Mouse (Mus musculus) forebrain, embryonic 16.5 days (tissue): ENCODE results near the gene Mrpl40. TPM values are rescaled to one million over a fixed set of nuclear protein-coding genes. Genes with fewer than 3 reads are reported as not detected.
A peak's percentile ranks its signal among the peaks of the same experiment; 100 is the strongest.
"Not testable (repeated sequence)": the region's sequence is repeated elsewhere in the genome, so short reads cannot be mapped to it uniquely, and the experiment has no call there.

ENCODE experiments used
- ATAC-seq: fragments of 200-750 bp; cut with Nextera tagmentation; 2 replicates; pipeline ENCODE4 v1.8.0; 2017; ENCODE audit warnings: mild to moderate bottlenecking, moderate library complexity
- H3K27ac ChIP-seq: fragments of 300-500 bp; sonication (generic); 2 replicates; pipeline ENCODE4 v1.5.1; 2014; ENCODE audit warnings: low read length, control low read depth
- H3K27me3 ChIP-seq: fragments of 300-500 bp; sonication (generic); replicated peaks from 2 replicates; pipeline ENCODE4 v1.6.1; 2014; ENCODE audit warnings: low read length; ENCODE audit not compliant: control insufficient read depth, insufficient read depth
- H3K36me3 ChIP-seq: fragments of 300-500 bp; sonication (generic); 2 replicates; pipeline ENCODE4 v1.6.1; 2014; ENCODE audit not compliant: control insufficient read depth, insufficient read depth
- H3K4me1 ChIP-seq: fragments of 300-500 bp; sonication (generic); replicated peaks from 2 replicates; pipeline ENCODE4 v1.6.1; 2014; ENCODE audit warnings: low read length; ENCODE audit not compliant: control insufficient read depth, insufficient read depth
- H3K4me2 ChIP-seq: fragments of 300-500 bp; sonication (generic); 2 replicates; pipeline ENCODE4 v1.6.1; 2014; ENCODE audit warnings: mild to moderate bottlenecking, low read length, control low read depth
- H3K4me3 ChIP-seq: fragments of 300-500 bp; sonication (generic); replicated peaks from 2 replicates; pipeline ENCODE4 v1.5.1; 2014; ENCODE audit warnings: mild to moderate bottlenecking, low read length, control low read depth
- H3K9ac ChIP-seq: fragments of 300-500 bp; sonication (generic); replicated peaks from 2 replicates; pipeline ENCODE4 v1.6.1; 2014; ENCODE audit warnings: low read depth, low read length, control low read depth
- H3K9me3 ChIP-seq: fragments of 300-500 bp; sonication (generic); 2 replicates; pipeline ENCODE4 v1.6.1; 2016; ENCODE audit warnings: low read length; ENCODE audit not compliant: control insufficient read depth
- WGBS: fragments of 180-500 bp; shearing (Covaris S2); extraction: QIAGEN DNeasy Blood & Tissue Kit; methylation state at CpG from one replicate; pipeline ENCODE4 v1.1.7; 2014; 5-methylcytosine and 5-hydroxymethylcytosine counted together
- polyA plus RNA-seq: library from polyadenylated mRNA; unstranded; fragments of >200 nt; fragmentation: Nextera tagmentation; extraction: Ambion mirVana; gene quantifications from 2 replicates; pipeline ENCODE4 v1.2.1, GENCODE M21; 2015

The Mrpl40 gene
- polyA plus RNA-seq, 1 experiment from 2014 or later = 71.3 TPM

- Histone ChIP-seq H3K27ac (peak overlapping the region; percentile 97), H3K4me2 (peak overlapping the region; percentile 66), H3K4me3 (peak overlapping the region; percentile 70), H3K27me3 (no peaks in the 10 kb centered on the region), H3K4me1 (peaks cover 28% of the 10 kb centered on the region), H3K36me3 (peaks cover 8% of the 10 kb centered on the region; the same call in 1 of the 2 replicates), H3K9ac (peak overlapping the region; percentile 90), H3K9me3 (no peaks in the 10 kb centered on the region)
- under 1% methylated on average over 42 of the region's 43 CpGs for WGBS
- peak; percentile 24 for ATAC-seq
These were observed 876 bp upstream of the Mrpl40 start for GRCm38 (mm10) chr16:18877386-18878090.

DNA sequence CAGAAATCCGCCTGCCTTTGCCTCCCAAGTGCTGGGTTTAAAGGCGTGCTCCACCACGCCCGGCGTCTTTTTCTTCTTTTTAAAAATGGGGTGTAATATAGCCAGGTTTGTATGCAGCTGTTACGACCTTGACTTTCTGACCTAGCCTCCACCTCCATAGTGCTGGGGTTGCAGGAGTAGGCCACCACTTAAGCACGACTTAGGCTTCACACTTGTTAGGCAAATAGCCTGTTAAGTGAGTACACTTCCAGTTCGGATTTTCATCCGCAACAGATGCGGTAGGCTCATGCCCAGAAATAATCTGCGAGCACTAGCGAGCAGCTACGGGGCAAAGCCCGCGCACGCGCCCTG, 596 bp downstream of the Mrpl40 start:
- H3K9ac ChIP-seq = peak overlapping the region; percentile 90
- H3K36me3 ChIP-seq = peaks cover 18% of the 10 kb centered on the region
- ATAC-seq = no peak
- under 1% methylated on average over 17 of the region's 17 CpGs for WGBS
- H3K4me3 ChIP-seq = peak overlapping the region; percentile 70
- H3K9me3 ChIP-seq = no peaks in the 10 kb centered on the region
- H3K4me1 ChIP-seq = peaks cover 28% of the 10 kb centered on the region
- H3K27me3 ChIP-seq = no peaks in the 10 kb centered on the region
- peak overlapping the region; percentile 97 for H3K27ac ChIP-seq
- H3K4me2 ChIP-seq = peak overlapping the region; percentile 66

DNA sequence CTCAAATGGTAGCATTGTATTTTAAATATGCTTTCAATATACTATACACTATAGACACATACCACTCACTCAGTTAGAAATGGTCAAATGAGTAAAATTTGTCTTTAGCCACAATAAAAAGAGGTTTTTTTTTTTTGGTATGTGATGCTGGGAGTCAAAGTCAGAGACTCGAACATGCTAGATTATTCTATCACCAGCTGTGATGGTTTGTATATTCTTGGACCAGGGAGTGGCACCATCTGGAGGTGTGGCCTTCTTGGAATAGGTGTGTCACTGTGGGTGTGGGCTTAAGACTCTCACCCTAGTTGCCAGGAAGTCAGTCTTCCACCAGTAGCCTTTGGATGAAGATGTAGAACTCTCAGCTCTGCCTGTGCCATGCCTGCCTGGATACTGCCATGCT, 6.2 kb downstream of the Mrpl40 start:
- H3K9ac ChIP-seq, H3K4me1 ChIP-seq, H3K27ac ChIP-seq, H3K9me3 ChIP-seq, ATAC-seq, H3K27me3 ChIP-seq, H3K4me2 ChIP-seq, H3K4me3 ChIP-seq: not testable (repeated sequence)
- whole genome bisulfite sequencing = 97% methylated on average over 1 of the region's 1 CpGs
- peaks cover 20% of the 10 kb centered on the region for H3K36me3 ChIP-seq

DNA sequence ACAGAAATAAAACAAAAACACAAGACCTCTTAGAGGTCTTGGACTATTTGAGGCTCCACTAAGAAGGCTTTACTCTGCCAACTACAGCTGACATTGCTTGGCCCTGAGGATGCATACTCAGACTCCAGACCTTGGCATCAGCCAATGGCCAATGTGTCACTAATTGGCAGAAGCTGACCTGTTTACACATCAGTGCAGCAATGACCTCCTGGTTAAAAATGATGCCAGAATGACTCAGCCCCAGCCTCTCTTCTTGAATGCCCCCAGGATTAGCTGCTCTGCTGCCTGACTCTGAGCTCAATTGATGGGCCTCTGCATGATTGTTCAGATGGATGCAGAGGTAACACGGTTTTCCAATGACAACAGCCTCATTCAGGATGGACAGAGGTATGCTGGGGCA, 16.5 kb downstream of the Mrpl40 start:
- H3K9ac ChIP-seq = no peak overlapping the region
- H3K4me2 ChIP-seq = no peak overlapping the region
- H3K4me1 ChIP-seq = no peaks in the 10 kb centered on the region
- H3K27ac ChIP-seq = no peak overlapping the region
- no peaks in the 10 kb centered on the region for H3K27me3 ChIP-seq
- H3K9me3 ChIP-seq = no peaks in the 10 kb centered on the region
- no peak for ATAC-seq
- H3K36me3 ChIP-seq = no peaks in the 10 kb centered on the region
- WGBS = 63% methylated on average over 1 of the region's 1 CpGs
- H3K4me3 ChIP-seq = no peak overlapping the region

DNA sequence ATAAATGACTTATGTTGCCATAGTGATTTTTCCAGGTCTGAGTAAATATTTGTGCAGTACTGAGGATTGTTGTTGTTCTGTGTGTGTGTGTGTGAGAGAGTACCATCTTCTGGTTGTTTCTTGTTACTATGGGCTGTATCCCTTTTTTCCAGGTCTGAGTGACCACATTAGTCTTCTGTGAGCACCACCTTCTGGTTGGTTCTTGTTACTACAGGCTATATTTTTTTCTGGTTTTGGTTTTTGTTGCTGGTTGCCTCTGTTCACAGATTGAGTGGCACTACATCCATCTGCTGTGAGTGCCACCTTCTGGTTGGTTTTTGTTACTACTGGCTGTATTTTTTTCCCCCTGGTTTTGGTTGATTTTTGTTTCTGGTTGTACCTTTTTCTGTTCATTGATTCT, 18.1 kb downstream of the Mrpl40 start:
- ATAC-seq = no peak
- no peak overlapping the region for H3K27ac ChIP-seq
- no peak overlapping the region for H3K4me3 ChIP-seq
- no peak overlapping the region for H3K4me2 ChIP-seq
- H3K9ac ChIP-seq = no peak overlapping the region
- no peaks in the 10 kb centered on the region for H3K9me3 ChIP-seq
- no peaks in the 10 kb centered on the region for H3K4me1 ChIP-seq
- no peaks in the 10 kb centered on the region for H3K36me3 ChIP-seq
- H3K27me3 ChIP-seq = no peaks in the 10 kb centered on the region

- H3K4me1 ChIP-seq, ATAC-seq, H3K9ac ChIP-seq, H3K4me2 ChIP-seq, H3K36me3 ChIP-seq, H3K27ac ChIP-seq, H3K4me3 ChIP-seq, H3K9me3 ChIP-seq, H3K27me3 ChIP-seq: not testable (repeated sequence)
- 94% methylated on average over 14 of the region's 17 CpGs for WGBS
These were observed 27.0 kb downstream of the Mrpl40 start for GRCm38 (mm10) chr16:18849521-18850190.

GRCm38 (mm10) chr16:18846301-18846820, 30.3 kb downstream of the Mrpl40 start:
- Histone ChIP-seq H3K27ac (no peak overlapping the region), H3K4me3 (no peak overlapping the region), H3K9me3 (no peaks in the 10 kb centered on the region), H3K36me3 (no peaks in the 10 kb centered on the region), H3K27me3 (no peaks in the 10 kb centered on the region), H3K4me2 (no peak overlapping the region), H3K4me1 (no peaks in the 10 kb centered on the region), H3K9ac (no peak overlapping the region)
- no peak for ATAC-seq
- 91% methylated on average over 15 of the region's 15 CpGs for WGBS

- no peaks in the 10 kb centered on the region for H3K9me3 ChIP-seq
- 84% methylated on average over 4 of the region's 4 CpGs for WGBS
- H3K4me1 ChIP-seq = no peaks in the 10 kb centered on the region
- no peaks in the 10 kb centered on the region for H3K27me3 ChIP-seq
- H3K27ac ChIP-seq = no peak overlapping the region
- no peak overlapping the region for H3K9ac ChIP-seq
- H3K4me3 ChIP-seq = no peak overlapping the region
- no peak overlapping the region for H3K4me2 ChIP-seq
- no peak for ATAC-seq
- peaks cover 12% of the 10 kb centered on the region for H3K36me3 ChIP-seq
These were observed 38.3 kb downstream of the Mrpl40 start for GRCm38 (mm10) chr16:18838346-18838745.

- Histone ChIP-seq H3K36me3 (peaks cover 17% of the 10 kb centered on the region), H3K27ac (no peak within 1 kb of the TSS), H3K4me1 (no peaks in the 10 kb centered on the region), H3K9ac (peak within 1 kb of the TSS; percentile 74), H3K9me3 (no peaks in the 10 kb centered on the region), H3K4me2 (peak within 1 kb of the TSS; percentile 53), H3K4me3 (peak within 1 kb of the TSS; percentile 63), H3K27me3 (no peaks in the 10 kb centered on the region)
- peak; percentile 98 for ATAC-seq
- under 1% methylated on average over 46 of the region's 46 CpGs for WGBS
These were observed 40.0 kb downstream of the Mrpl40 start, which contains the start of the genes 2510002D24Rik and Gm28539 for GRCm38 (mm10) chr16:18836468-18837208. TSS of gene 2510002D24Rik (plus strand) at chr16:18836578. TSS of gene Gm28539 (plus strand) at chr16:18836584.
